Mouse (Mus musculus) bone marrow macrophage, adult 2 months (primary cell): ENCODE measurements around the gene Igfl3. TPM values are rescaled to one million over a fixed set of nuclear protein-coding genes. Genes with fewer than 3 reads are reported as not detected.

Experiments used
- H3K27ac ChIP-seq: 2 replicates; pipeline ENCODE4 v1.5.1; 2012; ENCODE audit warnings: low read depth, low read length; ENCODE audit not compliant: insufficient read depth
- H3K4me1 ChIP-seq: 2 replicates; pipeline ENCODE4 v1.6.1; 2012; ENCODE audit warnings: low read length; ENCODE audit not compliant: control insufficient read depth, insufficient read depth
- H3K4me3 ChIP-seq: 2 replicates; pipeline ENCODE4 v1.5.1; 2012; ENCODE audit warnings: mild to moderate bottlenecking, low read length, moderate library complexity; ENCODE audit not compliant: insufficient read depth
- CTCF ChIP-seq: IDR thresholded peaks from 2 replicates; pipeline ENCODE4 v1.5.1; 2012; ENCODE audit warnings: low read depth, mild to moderate bottlenecking, low read length, moderate library complexity
- POLR2A ChIP-seq: IDR thresholded peaks from 2 replicates; pipeline ENCODE4 v1.6.1; 2012; ENCODE audit warnings: mild to moderate bottlenecking, low read depth, low read length, borderline replicate concordance
- polyA plus RNA-seq: library from polyadenylated mRNA; stranded (reverse); fragments of >200 nt; gene quantifications from 2 replicates; pipeline ENCODE4 v1.2.4, GENCODE M21; 2012; ENCODE audit not compliant: missing spikeins, insufficient read depth, insufficient read length

Igfl3 gene
- polyA plus RNA-seq, result not detected in 2 replicates

DNA sequence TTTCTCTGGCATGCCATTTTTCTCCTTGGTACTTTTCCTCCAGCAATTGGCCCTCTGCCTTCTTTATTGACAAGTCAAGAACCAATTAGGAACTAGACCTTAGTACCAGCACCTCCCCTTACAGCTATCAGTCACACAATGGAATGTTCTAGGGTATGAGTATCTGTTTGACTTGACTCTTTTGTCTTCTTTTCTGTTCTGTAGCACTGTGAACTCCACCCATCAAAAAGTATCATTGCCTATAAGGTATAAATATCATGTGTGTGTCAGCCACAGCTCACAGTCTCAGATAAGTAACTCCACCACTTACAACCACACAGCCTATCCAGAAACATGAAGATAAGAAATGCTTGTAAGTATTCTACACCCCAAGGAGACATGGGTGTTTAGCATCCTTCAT, at the start of gene Igfl3:
TSS of gene Igfl3 (plus strand) at position 301 of the 400 bp plus-strand sequence.
- TF ChIP-seq CTCF, result no peak
- no peak for TF ChIP-seq POLR2A
- Histone ChIP-seq H3K4me3 (no peak within 1 kb of the TSS), H3K4me1 (no peaks in the 10 kb centered on the region), H3K27ac (no peak within 1 kb of the TSS)

DNA sequence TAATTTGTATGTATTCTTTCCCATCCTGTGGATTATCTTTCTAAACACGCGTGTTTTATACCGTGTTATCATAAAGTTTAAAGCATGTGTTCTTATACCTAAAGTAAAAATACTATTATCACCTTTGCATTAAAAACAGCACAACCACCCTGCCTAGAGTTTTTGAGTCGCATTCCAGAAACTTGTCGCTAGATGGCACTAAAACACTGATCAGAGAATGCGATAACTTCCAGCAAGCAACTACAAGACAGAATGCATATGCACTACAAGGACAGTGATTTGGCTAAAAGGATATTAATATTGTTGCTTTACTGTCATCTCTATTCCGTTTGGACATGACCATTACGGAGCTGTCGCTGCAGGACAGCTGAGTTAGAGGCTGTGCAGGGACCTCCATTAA, 34.6 kb downstream of the Igfl3 start:
- H3K4me1 ChIP-seq, result no peaks in the 10 kb centered on the region
- H3K4me3 ChIP-seq, result no peak overlapping the region
- H3K27ac ChIP-seq, result no peak overlapping the region
- no peak for TF ChIP-seq POLR2A

DNA sequence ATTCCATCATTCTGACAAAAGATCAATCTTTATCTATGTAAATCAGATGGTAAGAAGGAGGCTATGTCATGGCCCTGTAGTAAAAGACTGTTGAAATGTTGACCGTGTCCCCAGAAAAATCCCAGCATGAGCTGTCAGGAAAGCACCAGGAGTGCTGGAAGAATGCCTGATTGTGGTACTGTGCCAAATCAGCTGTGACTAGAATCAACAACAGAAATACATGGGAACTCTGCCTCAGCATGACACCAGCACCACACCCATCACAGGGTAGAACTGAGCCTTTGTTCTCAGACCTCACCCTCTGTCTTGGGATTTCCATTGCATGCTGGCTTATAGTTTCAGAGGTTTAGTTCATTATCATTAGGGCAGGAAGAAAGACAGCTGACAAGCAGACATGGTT, 38.4 kb downstream of the Igfl3 start:
- H3K4me3 ChIP-seq, result no peak overlapping the region
- H3K27ac ChIP-seq, result no peak overlapping the region
- H3K4me1 ChIP-seq, result no peaks in the 10 kb centered on the region
- TF ChIP-seq POLR2A (no peak), CTCF (no peak)

Other genes with a start within 250 kb of the Igfl3 start
- gene Ceacam11, start 204.4 kb upstream of the Igfl3 start, polyA plus RNA-seq, result not detected in 2 replicates
- gene Ceacam13, start 166.6 kb upstream of the Igfl3 start, polyA plus RNA-seq, result not detected in 2 replicates
- not detected in 2 replicates for gene Ceacam12, start 110.6 kb upstream of the Igfl3 start, polyA plus RNA-seq
- gene Mill1, start 68.9 kb downstream of the Igfl3 start, polyA plus RNA-seq, result not detected in 2 replicates
- not detected in 2 replicates for gene Psg18, start 178.5 kb downstream of the Igfl3 start, polyA plus RNA-seq